ENCODE assay signal across 16 mouse cellular contexts in the genomic region with DNA sequence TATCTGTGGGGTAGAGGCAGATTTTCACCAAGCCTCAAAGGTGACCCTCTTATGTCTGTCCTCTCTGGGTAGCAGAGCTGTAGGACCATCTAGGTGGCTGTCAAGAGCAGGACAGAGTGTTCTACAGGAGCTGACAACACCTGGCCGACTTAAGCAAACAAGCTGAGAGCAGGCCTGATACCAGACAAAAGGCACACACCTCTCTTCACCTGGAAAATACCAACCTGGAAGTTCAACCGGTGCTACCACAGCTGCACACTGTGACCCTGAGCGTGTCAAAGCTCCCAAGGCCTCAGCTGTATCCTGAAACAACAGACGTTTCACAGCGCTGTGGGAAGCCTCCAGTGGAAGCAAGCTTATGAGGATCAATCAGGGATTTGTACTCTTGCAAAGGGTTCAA. TPM values are rescaled to one million over a fixed set of nuclear protein-coding genes. Genes with fewer than 3 reads are reported as not detected.
A peak's percentile ranks its signal among the peaks of the same experiment; 100 is the strongest.
DNase-seq lines count a peak whose midpoint lies in the region; ATAC-seq and TF ChIP-seq lines count a peak whose summit lies in the region.
"Had no signal": no experiment of that assay in that cellular context is flagged by ENCODE, and none has a peak within 500 bp of the region (broad histone marks: within the 10 kb centered on the region; RNA-seq: fewer than 3 reads in every experiment).

No protein-coding gene starts in this region.

- ATAC-seq in heart, postnatal 0 days (ENCODE audit: insufficient read depth, low read depth), result no peak
- ATAC-seq in neural tube, embryonic 15.5 days (ENCODE audit: low FRiP score), result no peak
- ATAC-seq in stomach, embryonic 16.5 days (ENCODE audit: insufficient read depth, low FRiP score), result peak; percentile 68
- ATAC-seq: midbrain, embryonic 13.5 days had no signal

- TF ChIP-seq EP300 in heart, postnatal 0 days (IDR thresholded peaks at IDR 0.05; ENCODE audit: low read depth), result no peak

- H3K9ac ChIP-seq in heart, postnatal 0 days (replicated peaks; ENCODE audit: low read depth, low read length), result no peak overlapping the region
- H3K9ac ChIP-seq in neural tube, embryonic 15.5 days (replicated peaks), result no peak overlapping the region
- no peak overlapping the region for H3K9ac ChIP-seq in stomach, embryonic 16.5 days (ENCODE audit: low read length)
- H3K9ac ChIP-seq: liver, embryonic 15.5 days; midbrain, embryonic 13.5 days had no signal

- H3K4me3 ChIP-seq in heart, postnatal 0 days (ENCODE audit: low read depth, low read length), result no peak overlapping the region
- no peak overlapping the region for H3K4me3 ChIP-seq in neural tube, embryonic 15.5 days (replicated peaks)
- H3K4me3 ChIP-seq in stomach, embryonic 16.5 days (replicated peaks; ENCODE audit: low read length), result no peak overlapping the region
- H3K4me3 ChIP-seq: left cerebral cortex, adult 2 months; liver, embryonic 15.5 days; midbrain, embryonic 13.5 days had no signal

- no peak overlapping the region for H3K4me2 ChIP-seq in heart, postnatal 0 days (ENCODE audit: low read depth, low read length)
- H3K4me2 ChIP-seq in neural tube, embryonic 15.5 days, result no peak overlapping the region
- H3K4me2 ChIP-seq in stomach, embryonic 16.5 days (ENCODE audit: low read depth, low read length), result no peak overlapping the region
- H3K4me2 ChIP-seq: liver, embryonic 15.5 days; midbrain, embryonic 13.5 days had no signal

- H3K9me3 ChIP-seq in heart, postnatal 0 days (replicated peaks; ENCODE audit: control insufficient read depth, low read length), result no peaks in the 10 kb centered on the region
- H3K9me3 ChIP-seq in neural tube, embryonic 15.5 days (replicated peaks), result no peaks in the 10 kb centered on the region
- H3K9me3 ChIP-seq in stomach, embryonic 16.5 days (replicated peaks; ENCODE audit: control insufficient read depth, low read length), result no peaks in the 10 kb centered on the region
- H3K9me3 ChIP-seq: liver, embryonic 15.5 days; midbrain, embryonic 13.5 days had no signal

- H3K4me1 ChIP-seq in heart, postnatal 0 days (ENCODE audit: control insufficient read depth, insufficient read depth), result peaks cover 84% of the 10 kb centered on the region
- H3K4me1 ChIP-seq in neural tube, embryonic 15.5 days, result peaks cover 53% of the 10 kb centered on the region
- peaks cover 52% of the 10 kb centered on the region for H3K4me1 ChIP-seq in stomach, embryonic 16.5 days (ENCODE audit: control insufficient read depth, insufficient read depth, low read length)

- H3K27ac ChIP-seq in heart, postnatal 0 days (ENCODE audit: low read depth), result peak overlapping the region; percentile 76
- H3K27ac ChIP-seq in neural tube, embryonic 15.5 days (replicated peaks), result 0 out of 2 replicates have a peak overlapping the region, but pooled peaks have one; percentile 33
- peak overlapping the region; percentile 71 for H3K27ac ChIP-seq in stomach, embryonic 16.5 days (ENCODE audit: low read length)
- H3K27ac ChIP-seq: liver, embryonic 15.5 days; midbrain, embryonic 13.5 days had no signal

- 54% methylated on average over 5 of the region's 5 CpGs for WGBS in heart, postnatal 0 days
- 81% methylated on average over 5 of the region's 5 CpGs for WGBS in neural tube, embryonic 15.5 days
- WGBS in stomach, embryonic 16.5 days, result 55% methylated on average over 5 of the region's 5 CpGs

- no peak for TF ChIP-seq CTCF in heart, postnatal 0 days (IDR thresholded peaks at IDR 0.05; ENCODE audit: low read depth)

- no peaks in the 10 kb centered on the region for H3K36me3 ChIP-seq in heart, postnatal 0 days (replicated peaks; ENCODE audit: control insufficient read depth, insufficient read depth, low read length)
- H3K36me3 ChIP-seq in neural tube, embryonic 15.5 days, result no peaks in the 10 kb centered on the region
- H3K36me3 ChIP-seq in stomach, embryonic 16.5 days (ENCODE audit: control insufficient read depth, insufficient read depth, low read length), result no peaks in the 10 kb centered on the region
- H3K36me3 ChIP-seq: liver, embryonic 15.5 days; midbrain, embryonic 13.5 days had no signal

- H3K27me3 ChIP-seq in heart, postnatal 0 days (ENCODE audit: control insufficient read depth, insufficient read depth, low read length), result no peaks in the 10 kb centered on the region
- H3K27me3 ChIP-seq in neural tube, embryonic 15.5 days (replicated peaks), result no peaks in the 10 kb centered on the region
- no peaks in the 10 kb centered on the region for H3K27me3 ChIP-seq in stomach, embryonic 16.5 days (ENCODE audit: control insufficient read depth, insufficient read depth, low read length)
- H3K27me3 ChIP-seq: liver, embryonic 15.5 days; midbrain, embryonic 13.5 days had no signal

- peak; percentile 42 to 51 for DNase-seq in adrenal gland, postnatal 36 days
- DNase-seq in adrenal gland, postnatal 4 days (ENCODE audit: low spot score in 2 of 2), result no peak
- no peak for DNase-seq in heart, postnatal 0 days (ENCODE audit: low spot score)
- no peak for DNase-seq in heart, adult 11 months
- no peak for DNase-seq in neural tube, embryonic 10.5 days (ENCODE audit: extremely low spot score, low spot score)
- no peak for DNase-seq in ovary, postnatal 14 days (ENCODE audit: low spot score)
- DNase-seq: heart, postnatal 14 days; kidney, postnatal 4 days; thymus, postnatal 25 days had no signal

RNA-seq across cellular contexts. Expression of a gene that starts 8.1 kb away (rescaled TPM):
- total RNA-seq in adrenal gland, postnatal 36 days (2021), result 10 to 100 TPM; 35.1 to 50.9 TPM
- total RNA-seq in adrenal gland, postnatal 4 days (2021), result 10 to 100 TPM; 79.3 to 83.7 TPM
- 84.1 and 86.2 TPM in 2 replicates for total RNA-seq in heart, postnatal 0 days (2014; rRNA removed; ENCODE audit: low replicate concordance)
- 37.6 and 38.5 TPM in 2 replicates for polyA plus RNA-seq in heart, postnatal 0 days (2015; fragmentation: Nextera tagmentation; extraction: Ambion mirVana)
- 26.0 and 28.6 TPM in 2 replicates for polyA plus RNA-seq in neural tube, embryonic 15.5 days (2015; fragmentation: Nextera tagmentation; extraction: Ambion mirVana)
- 15.0 and 22.0 TPM in 2 replicates for polyA plus RNA-seq in stomach, embryonic 16.5 days (2015; fragmentation: Nextera tagmentation; extraction: Ambion mirVana)

RNA-seq across cellular contexts. Expression of a gene that starts 24.3 kb away (rescaled TPM):
- total RNA-seq in adrenal gland, postnatal 36 days (2021), result 10 to 100 TPM; 26.4 to 35.9 TPM
- 10 to 100 TPM; 31.3 to 36.3 TPM for total RNA-seq in adrenal gland, postnatal 4 days (2021)
- total RNA-seq in heart, postnatal 0 days (2014; rRNA removed; ENCODE audit: low replicate concordance), result 24.2 and 58.7 TPM in 2 replicates
- 20.7 and 28.0 TPM in 2 replicates for polyA plus RNA-seq in heart, postnatal 0 days (2015; fragmentation: Nextera tagmentation; extraction: Ambion mirVana)
- 80.3 and 86.4 TPM in 2 replicates for polyA plus RNA-seq in neural tube, embryonic 15.5 days (2015; fragmentation: Nextera tagmentation; extraction: Ambion mirVana)
- polyA plus RNA-seq in stomach, embryonic 16.5 days (2015; fragmentation: Nextera tagmentation; extraction: Ambion mirVana), result 28.8 and 32.7 TPM in 2 replicates

RNA-seq across cellular contexts. Expression of a gene that starts 49.2 kb away (rescaled TPM):
- not detected for total RNA-seq in adrenal gland, postnatal 36 days (2021)
- total RNA-seq in adrenal gland, postnatal 4 days (2021), result not detected
- not detected in 2 replicates for total RNA-seq in heart, postnatal 0 days (2014; rRNA removed; ENCODE audit: low replicate concordance)
- not detected in 2 replicates for polyA plus RNA-seq in heart, postnatal 0 days (2015; fragmentation: Nextera tagmentation; extraction: Ambion mirVana)
- polyA plus RNA-seq in neural tube, embryonic 15.5 days (2015; fragmentation: Nextera tagmentation; extraction: Ambion mirVana), result not detected in 2 replicates
- polyA plus RNA-seq in stomach, embryonic 16.5 days (2015; fragmentation: Nextera tagmentation; extraction: Ambion mirVana), result not detected in 2 replicates
- total RNA-seq: adrenal gland, adult 18-20 months; heart, postnatal 14 days; left cerebral cortex, adult 2 months had no signal
- polyA plus RNA-seq: liver, embryonic 15.5 days; midbrain, embryonic 13.5 days; neural tube, embryonic 11.5 days had no signal

Comparison
In these comparisons a context has a peak if more than half of its experiments do, and no peak if none do; other contexts are left out.
1. DNase-seq: peak in adrenal gland, postnatal 36 days (2 of 2); none in adrenal gland, postnatal 4 days (0 of 2), heart, postnatal 0 days (single experiment), heart, adult 11 months (single experiment), neural tube, embryonic 10.5 days (single experiment) and ovary, postnatal 14 days (single experiment).
2. Peak in every context shown above with its lines, with median percentiles within 50 percentile points of each other: H3K27ac ChIP-seq.